Mouse (Mus musculus): ENCODE measurements at regions not wholly inside any gene's neighbourhood (a gene's known extent, or its start where the extent isn't known, plus 50 kb on each side); places are given as distances from the start of the nearest gene placed in this dataset.

DNA sequence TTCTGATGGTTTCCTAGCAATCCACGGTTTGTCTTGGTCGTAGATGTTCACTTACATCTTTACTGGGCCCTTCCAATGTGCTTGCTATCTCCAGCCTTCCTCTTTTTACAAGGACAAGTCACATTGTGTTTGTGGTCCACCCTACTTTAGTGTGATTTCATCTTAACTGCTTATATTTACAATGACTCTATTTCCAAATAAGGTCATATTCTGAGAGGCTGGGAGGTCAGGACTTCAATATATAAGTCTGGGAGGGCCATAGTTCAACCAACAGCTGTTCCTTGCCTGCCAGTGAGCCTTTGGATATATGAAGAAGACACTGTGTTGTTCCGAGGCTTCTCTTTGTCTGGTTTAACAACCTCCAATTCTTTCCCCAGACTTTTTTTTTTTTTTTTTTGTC, 569.9 kb downstream of the Ccdc171 start:
- no peaks in the 10 kb centered on the region for H3K4me1 ChIP-seq
- H3K36me3 ChIP-seq = no peaks in the 10 kb centered on the region
- no peaks in the 10 kb centered on the region for H3K27me3 ChIP-seq
- no peak overlapping the region for H3K4me3 ChIP-seq
- 88% methylated on average over 3 of the region's 3 CpGs for WGBS
- no peak for ATAC-seq (replicated peaks)
- H3K4me2 ChIP-seq (replicated peaks) = no peak overlapping the region
- no peak overlapping the region for H3K27ac ChIP-seq (replicated peaks)
- no peak overlapping the region for H3K9ac ChIP-seq (replicated peaks)
- no peaks in the 10 kb centered on the region for H3K9me3 ChIP-seq

DNA sequence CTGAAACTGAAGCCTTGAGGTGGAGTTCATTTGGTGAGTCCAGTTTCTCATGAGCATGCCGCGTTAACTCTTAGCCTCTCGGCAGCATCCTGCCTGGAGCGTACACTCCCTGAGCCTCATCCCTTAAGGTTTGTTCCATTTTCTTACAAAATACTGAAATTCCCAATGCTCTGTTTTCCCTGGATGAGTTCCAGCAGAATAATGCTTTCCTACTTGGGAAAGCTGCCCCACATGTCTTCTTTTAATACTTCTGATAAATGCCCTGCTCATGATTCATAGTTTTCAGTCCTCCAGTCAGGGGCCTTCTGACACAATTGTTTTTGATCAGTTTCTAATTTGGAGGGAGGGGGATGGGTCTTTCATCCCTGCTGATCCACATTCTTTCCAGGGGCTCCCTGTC, 570.7 kb downstream of the Ccdc171 start:
- Histone ChIP-seq H3K27me3 (no peaks in the 10 kb centered on the region), H3K27ac (replicated peaks) (no peak overlapping the region), H3K36me3 (no peaks in the 10 kb centered on the region), H3K4me1 (no peaks in the 10 kb centered on the region), H3K9me3 (no peaks in the 10 kb centered on the region), H3K4me3 (no peak overlapping the region), H3K9ac (replicated peaks) (no peak overlapping the region), H3K4me2 (replicated peaks) (no peak overlapping the region)
- no peak for ATAC-seq (replicated peaks)
- WGBS = 89% methylated on average over 4 of the region's 4 CpGs

DNA sequence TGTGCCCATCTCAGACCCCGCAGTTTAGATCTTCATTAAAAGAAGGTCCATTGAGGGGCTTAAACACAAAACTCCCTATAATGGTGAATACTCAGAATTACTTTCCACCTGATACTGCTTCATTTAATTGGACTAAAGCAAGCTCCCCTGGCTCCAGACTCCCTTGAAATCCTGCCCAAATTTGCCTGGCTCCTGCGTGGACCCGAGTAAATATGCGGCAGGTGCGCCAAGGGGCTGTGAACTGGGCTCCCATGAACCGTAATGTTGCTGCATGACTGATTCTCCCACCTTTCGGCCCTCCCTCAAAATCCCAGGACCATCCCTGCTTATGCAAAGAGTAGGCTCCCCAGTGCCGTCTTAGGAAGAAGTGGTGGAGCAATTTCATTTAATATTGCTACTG, 573.7 kb downstream of the Ccdc171 start:
- Histone ChIP-seq H3K9me3 (no peaks in the 10 kb centered on the region), H3K4me1 (no peaks in the 10 kb centered on the region; the same call in 1 of the 2 replicates), H3K9ac (replicated peaks) (no peak overlapping the region), H3K36me3 (no peaks in the 10 kb centered on the region), H3K4me3 (no peak overlapping the region), H3K4me2 (replicated peaks) (no peak overlapping the region), H3K27me3 (no peaks in the 10 kb centered on the region), H3K27ac (replicated peaks) (no peak overlapping the region)
- 71% methylated on average over 8 of the region's 8 CpGs for WGBS
- ATAC-seq (replicated peaks) = no peak

DNA sequence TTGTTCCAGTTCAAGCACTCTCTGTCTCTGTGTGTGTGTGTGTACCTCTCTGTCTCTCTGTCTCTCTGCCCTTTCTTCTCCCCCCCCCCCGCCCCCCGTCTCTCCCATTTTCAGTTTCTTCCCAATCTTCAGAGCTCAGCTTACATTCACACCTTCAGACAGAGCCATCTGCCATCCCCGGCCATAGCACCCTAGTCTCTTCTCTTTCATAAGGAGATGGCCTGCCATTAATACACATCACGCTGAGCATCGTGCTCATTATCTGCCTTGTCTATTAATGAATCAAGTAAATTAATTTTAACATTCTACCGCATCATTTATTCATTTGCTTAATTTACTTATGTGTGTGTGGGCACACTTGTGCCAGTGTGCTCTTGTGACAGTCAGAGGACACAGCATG, 573.2 kb downstream of the Bnc2 start:
- WGBS = 56% methylated on average over 6 of the region's 6 CpGs
- Histone ChIP-seq H3K4me1 (no peaks in the 10 kb centered on the region; the same call in 1 of the 2 replicates), H3K36me3 (no peaks in the 10 kb centered on the region), H3K27me3 (no peaks in the 10 kb centered on the region), H3K27ac (replicated peaks) (no peak overlapping the region), H3K4me3 (no peak overlapping the region), H3K9me3 (no peaks in the 10 kb centered on the region), H3K4me2 (replicated peaks) (no peak overlapping the region), H3K9ac (replicated peaks) (no peak overlapping the region)
- ATAC-seq (replicated peaks) = peak; percentile 55; the same call in 1 of the 2 replicates

DNA sequence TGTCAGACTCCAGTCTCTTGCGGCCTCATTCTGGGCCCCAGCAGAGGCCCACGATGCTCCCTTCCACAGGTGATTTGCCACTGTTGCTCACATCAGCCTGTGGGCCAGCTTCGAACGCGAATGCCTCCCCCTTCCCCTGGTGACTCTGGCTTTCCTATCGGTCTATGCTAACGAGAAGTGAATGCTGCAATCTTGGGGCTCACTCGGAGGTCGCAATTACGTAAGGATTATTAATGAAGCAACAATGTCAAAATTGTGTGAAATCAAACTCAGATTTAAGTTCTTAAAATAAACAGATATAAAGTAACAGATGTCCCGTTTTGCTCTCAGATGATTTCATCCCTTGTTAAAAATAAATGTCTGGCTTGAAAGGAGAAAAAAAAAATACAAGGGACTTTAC, 572.3 kb downstream of the Bnc2 start:
- H3K4me1 ChIP-seq = no peaks in the 10 kb centered on the region; the same call in 1 of the 2 replicates

DNA sequence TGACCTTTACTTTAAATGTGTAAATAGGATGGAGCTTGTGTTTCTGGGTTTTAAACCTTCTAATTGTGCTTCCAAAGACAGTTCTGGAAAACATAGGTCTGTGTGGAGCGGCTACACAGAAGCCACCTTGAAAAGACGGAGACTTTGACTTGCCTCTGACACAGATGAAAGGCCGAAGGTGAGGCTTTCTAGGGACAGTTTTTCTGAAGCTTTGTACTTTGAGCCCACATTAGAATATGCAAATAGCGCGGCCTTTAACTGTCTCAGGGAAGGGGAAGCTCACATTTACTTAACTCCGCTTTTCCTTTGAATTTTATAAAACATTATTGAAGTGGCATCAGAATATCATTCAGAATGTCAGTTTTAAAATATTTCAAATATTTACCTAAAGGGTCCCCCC, 566.5 kb downstream of the Bnc2 start:
- Histone ChIP-seq H3K36me3 (no peaks in the 10 kb centered on the region), H3K9ac (replicated peaks) (no peak overlapping the region), H3K27ac (replicated peaks) (no peak overlapping the region), H3K4me3 (no peak overlapping the region), H3K9me3 (no peaks in the 10 kb centered on the region), H3K27me3 (no peaks in the 10 kb centered on the region), H3K4me1 (no peaks in the 10 kb centered on the region), H3K4me2 (replicated peaks) (no peak overlapping the region)
- WGBS = 80% methylated on average over 6 of the region's 6 CpGs
- no peak for ATAC-seq (replicated peaks)

More for the DNA sequence above, 572.3 kb downstream of the Bnc2 start:
- Histone ChIP-seq H3K4me3 (no peak overlapping the region), H3K36me3 (no peaks in the 10 kb centered on the region), H3K27ac (replicated peaks) (no peak overlapping the region), H3K27me3 (no peaks in the 10 kb centered on the region), H3K9ac (replicated peaks) (no peak overlapping the region), H3K9me3 (no peaks in the 10 kb centered on the region), H3K4me2 (replicated peaks) (no peak overlapping the region)
- 59% methylated on average over 11 of the region's 11 CpGs for WGBS
- 0 out of 2 replicates have a peak, but pooled peaks have one; percentile 16 for ATAC-seq (replicated peaks)

DNA sequence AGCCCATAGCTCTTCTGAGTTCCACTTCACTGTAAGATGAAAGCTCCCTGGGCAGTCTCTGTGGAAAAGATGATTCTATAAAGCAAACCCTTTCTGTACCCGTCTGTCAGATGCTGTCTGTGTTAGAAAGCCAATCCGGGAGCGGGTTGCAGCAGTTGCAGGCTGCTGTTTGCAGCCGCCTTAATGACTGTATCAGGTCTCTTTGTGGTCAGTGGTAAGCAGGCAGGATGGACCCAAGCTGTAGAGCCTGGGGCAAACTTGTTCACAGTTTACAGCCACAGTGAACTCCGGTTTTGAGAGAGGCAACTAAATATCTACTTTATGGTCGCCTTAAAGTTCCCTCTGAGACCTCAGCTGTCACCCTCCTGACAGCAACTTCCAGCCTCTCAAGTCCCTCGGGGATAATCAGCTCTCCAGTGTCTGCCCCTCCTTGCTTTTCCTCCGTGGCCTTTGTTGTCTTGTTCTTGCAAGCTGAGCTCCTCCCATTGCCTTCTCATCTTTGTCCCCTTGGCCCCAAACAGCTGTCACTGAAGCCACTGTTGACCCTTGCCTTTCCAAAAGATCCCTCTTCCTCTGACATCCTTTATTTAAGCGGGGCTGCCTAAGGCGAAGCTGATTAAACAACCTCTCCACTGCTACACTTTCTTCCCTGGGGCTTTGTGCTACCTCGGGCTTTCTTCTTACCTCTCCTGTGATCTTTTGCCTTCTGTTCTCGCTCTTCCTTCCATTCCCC, 565.1 kb downstream of the Bnc2 start:
- no peaks in the 10 kb centered on the region for H3K36me3 ChIP-seq
- no peak overlapping the region for H3K9ac ChIP-seq (replicated peaks)
- no peak overlapping the region for H3K4me2 ChIP-seq (replicated peaks)
- no peaks in the 10 kb centered on the region for H3K27me3 ChIP-seq
- no peaks in the 10 kb centered on the region for H3K9me3 ChIP-seq
- H3K4me3 ChIP-seq = no peak overlapping the region
- no peaks in the 10 kb centered on the region for H3K4me1 ChIP-seq
- H3K27ac ChIP-seq (replicated peaks) = no peak overlapping the region
- ATAC-seq (replicated peaks) = no peak
- 21% methylated on average over 12 of the region's 12 CpGs for WGBS

DNA sequence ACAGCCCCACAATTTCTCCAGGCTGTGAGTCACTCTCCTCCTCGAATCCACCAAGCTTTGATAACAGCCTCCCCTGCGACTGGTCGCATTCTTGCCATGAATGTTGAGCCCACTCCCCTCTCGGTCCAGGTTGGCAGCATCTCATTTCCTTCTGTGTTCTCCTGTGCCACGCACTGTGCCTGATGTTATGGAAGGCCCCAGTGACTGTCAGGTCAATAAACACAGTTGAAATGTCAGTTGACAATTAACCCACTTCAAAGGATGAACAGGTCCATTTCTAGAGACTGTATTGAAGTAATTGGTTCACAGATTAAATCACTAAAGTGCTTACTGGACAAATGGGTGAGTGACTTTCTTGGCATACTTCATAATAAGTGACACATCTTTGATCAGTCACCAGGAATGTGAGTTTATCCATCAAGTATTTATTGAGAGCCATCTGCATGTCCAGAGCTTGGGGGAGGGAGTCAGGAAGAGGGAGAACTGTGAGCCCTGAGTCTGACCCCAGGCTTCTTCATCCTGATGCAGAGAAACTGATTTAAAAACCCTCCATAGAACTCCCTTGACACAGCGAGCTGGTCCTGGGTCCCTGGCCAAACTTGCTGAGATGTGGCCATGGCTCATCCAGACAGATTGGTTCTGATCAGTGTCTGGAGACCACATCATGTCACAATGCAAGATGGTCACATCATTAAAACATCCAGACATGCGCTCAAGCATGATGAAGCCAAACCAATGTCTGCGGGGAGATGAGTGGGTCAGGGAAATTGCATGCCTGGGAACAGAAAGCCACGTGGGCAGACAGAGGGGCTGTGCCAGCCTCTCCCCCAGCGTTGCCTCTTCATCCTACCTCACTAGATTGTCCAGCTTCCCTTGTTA, 560.7 kb downstream of the Bnc2 start:
- Histone ChIP-seq H3K36me3 (no peaks in the 10 kb centered on the region), H3K27ac (replicated peaks) (no peak overlapping the region), H3K4me2 (replicated peaks) (no peak overlapping the region), H3K9me3 (no peaks in the 10 kb centered on the region), H3K4me1 (no peaks in the 10 kb centered on the region), H3K4me3 (no peak overlapping the region), H3K9ac (replicated peaks) (no peak overlapping the region), H3K27me3 (no peaks in the 10 kb centered on the region)
- no peak for ATAC-seq (replicated peaks)
- 86% methylated on average over 10 of the region's 10 CpGs for WGBS

DNA sequence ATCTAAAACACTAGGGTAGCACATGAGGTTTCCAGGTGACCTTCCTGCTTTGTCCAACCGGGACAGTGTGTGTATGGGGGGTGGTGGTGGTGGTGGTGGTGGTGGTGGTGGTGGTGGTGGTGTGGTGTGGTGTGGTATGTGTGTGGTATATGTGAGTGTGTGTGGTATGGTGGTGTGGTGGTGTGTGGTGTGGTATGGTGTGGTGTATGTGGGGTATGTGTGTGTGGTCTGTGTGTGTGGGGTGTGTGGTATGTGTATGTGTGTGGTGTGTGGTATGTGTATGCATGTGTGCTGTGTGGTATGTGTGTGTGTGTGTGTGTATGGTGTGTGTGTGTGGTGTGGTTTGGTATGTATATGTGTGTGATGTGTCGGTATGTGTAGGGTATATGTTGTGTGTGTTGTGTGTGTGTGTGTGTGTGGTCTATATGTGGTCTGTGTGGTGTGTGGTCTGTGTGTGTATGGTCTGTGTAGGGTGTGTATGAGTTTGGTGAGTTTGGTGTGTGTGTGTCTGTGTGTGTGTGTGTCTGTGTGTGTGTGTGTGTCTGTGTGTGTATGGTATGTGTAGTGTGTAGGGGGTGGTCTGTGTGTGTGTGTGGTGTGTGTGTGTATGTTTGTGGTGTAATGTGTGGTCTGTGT, 556.7 kb downstream of the Bnc2 start:
- no peak overlapping the region for H3K4me3 ChIP-seq
- no peaks in the 10 kb centered on the region for H3K4me1 ChIP-seq
- 95% methylated on average over 2 of the region's 2 CpGs for WGBS
- ATAC-seq (replicated peaks) = peak; percentile 38; the same call in 1 of the 2 replicates
- no peaks in the 10 kb centered on the region for H3K27me3 ChIP-seq
- H3K36me3 ChIP-seq = no peaks in the 10 kb centered on the region
- no peaks in the 10 kb centered on the region for H3K9me3 ChIP-seq
- H3K9ac ChIP-seq (replicated peaks) = no peak overlapping the region
- no peak overlapping the region for H3K4me2 ChIP-seq (replicated peaks)
- H3K27ac ChIP-seq (replicated peaks) = no peak overlapping the region

DNA sequence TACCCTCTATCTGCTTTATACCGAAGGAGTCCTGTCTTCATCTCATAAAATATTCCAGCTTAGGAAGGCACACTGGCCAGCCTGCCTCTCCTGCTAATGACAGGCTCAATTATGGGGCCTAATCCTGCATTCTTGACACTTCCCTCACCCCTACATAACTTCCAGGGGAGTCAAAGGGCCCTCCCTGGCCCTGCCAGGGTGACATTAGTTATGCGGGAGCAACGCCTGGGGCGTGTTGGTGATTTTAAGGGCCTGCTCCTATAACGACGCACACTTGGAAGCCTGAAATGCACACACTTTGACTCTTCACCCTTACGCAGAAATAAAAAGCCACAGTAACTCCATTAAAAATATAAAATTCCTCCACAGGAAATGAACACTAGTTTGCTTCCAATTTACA, 555.5 kb downstream of the Bnc2 start:
- WGBS = 27% methylated on average over 7 of the region's 7 CpGs
- no peak for ATAC-seq (replicated peaks)
- Histone ChIP-seq H3K4me2 (replicated peaks) (no peak overlapping the region), H3K27me3 (no peaks in the 10 kb centered on the region), H3K27ac (replicated peaks) (no peak overlapping the region), H3K36me3 (no peaks in the 10 kb centered on the region), H3K9ac (replicated peaks) (no peak overlapping the region), H3K9me3 (no peaks in the 10 kb centered on the region), H3K4me1 (no peaks in the 10 kb centered on the region), H3K4me3 (no peak overlapping the region)

DNA sequence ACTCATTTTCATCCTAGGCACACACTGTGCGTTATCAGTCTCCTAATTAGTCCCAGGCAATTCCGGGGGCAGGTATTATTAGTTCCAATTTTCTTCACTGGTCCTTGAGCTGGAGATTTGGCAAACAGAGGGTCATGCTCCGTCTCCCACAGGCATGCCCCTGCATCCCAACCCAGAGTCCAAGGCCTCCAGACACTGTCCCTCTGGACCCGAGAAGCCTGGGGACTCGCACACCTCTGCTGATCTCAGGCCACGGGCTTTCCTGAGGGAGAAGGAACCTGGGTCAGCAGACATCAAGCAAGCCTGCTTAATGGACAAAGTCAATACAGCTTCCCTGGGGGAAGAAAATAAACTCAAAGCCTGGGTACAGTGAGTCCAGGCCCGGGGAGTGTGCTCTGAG, 554.7 kb downstream of the Bnc2 start:
- no peaks in the 10 kb centered on the region for H3K36me3 ChIP-seq
- H3K4me1 ChIP-seq = no peaks in the 10 kb centered on the region
- H3K9me3 ChIP-seq = no peaks in the 10 kb centered on the region
- no peak overlapping the region for H3K4me3 ChIP-seq
- ATAC-seq (replicated peaks) = no peak; the same call in 1 of the 2 replicates
- no peak overlapping the region for H3K4me2 ChIP-seq (replicated peaks)
- no peak overlapping the region for H3K9ac ChIP-seq (replicated peaks)
- H3K27me3 ChIP-seq = no peaks in the 10 kb centered on the region
- H3K27ac ChIP-seq (replicated peaks) = no peak overlapping the region
- WGBS = 43% methylated on average over 7 of the region's 7 CpGs

DNA sequence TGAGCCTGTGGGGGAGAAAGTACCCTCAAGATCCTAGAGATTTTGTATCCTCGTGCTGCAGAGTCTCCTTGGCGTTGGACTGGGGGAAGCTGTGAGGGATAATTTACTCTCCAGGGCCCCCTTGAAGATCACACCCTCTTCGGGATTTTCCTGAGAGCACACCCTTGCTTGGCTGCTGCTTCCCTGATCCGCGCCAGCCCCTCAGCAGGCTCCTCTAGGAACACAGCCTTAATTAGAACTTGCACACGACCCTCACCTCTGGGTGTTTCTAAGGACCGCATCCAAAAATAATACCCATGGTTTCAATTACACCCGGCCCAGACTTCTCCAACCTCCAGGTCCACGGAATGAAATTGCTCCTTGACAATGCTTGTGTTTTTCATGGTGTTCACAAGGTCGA, 553.6 kb downstream of the Bnc2 start:
- 66% methylated on average over 10 of the region's 10 CpGs for WGBS
- H3K36me3 ChIP-seq = no peaks in the 10 kb centered on the region
- H3K27me3 ChIP-seq = no peaks in the 10 kb centered on the region
- H3K9me3 ChIP-seq = no peaks in the 10 kb centered on the region
- H3K27ac ChIP-seq (replicated peaks) = no peak overlapping the region
- no peak for ATAC-seq (replicated peaks)
- no peak overlapping the region for H3K9ac ChIP-seq (replicated peaks)
- H3K4me2 ChIP-seq (replicated peaks) = no peak overlapping the region
- no peak overlapping the region for H3K4me3 ChIP-seq
- H3K4me1 ChIP-seq = no peaks in the 10 kb centered on the region

Measured in forebrain, embryonic 15.5 days (tissue).